Mouse (Mus musculus): ENCODE measurements around the gene Npl. TPM values are rescaled to one million over a fixed set of nuclear protein-coding genes. Genes with fewer than 3 reads are reported as not detected.
A peak's percentile ranks its signal among the peaks of the same experiment; 100 is the strongest.

The Npl gene
- polyA plus RNA-seq, 2 experiments = 3.1 to 8.4 TPM

GRCm38 (mm10) chr1:153480386-153481024, 69.3 kb downstream of the Npl start:
- peak in 2 of 3 experiments; percentile 53 to 58 for DNase-seq (ENCODE audit: low read depth in 3 of 3, low spot score in 3 of 3)
- Histone ChIP-seq H3K9me3 (ENCODE audit: control insufficient read depth, low read length) (no peaks in the 10 kb centered on the region), H3K27ac (no peak overlapping the region), H3K4me1 (replicated peaks; ENCODE audit: control insufficient read depth in 2 of 2, insufficient read depth in 2 of 2, low read length in 1 of 2) (peaks cover 9 to 11% of the 10 kb centered on the region in 2 experiments), H3K4me3 (ENCODE audit: insufficient read depth in 1 of 2, low read depth in 2 of 2, low read length in 2 of 2) (no peak overlapping the region), H3K27me3 (ENCODE audit: control insufficient read depth, insufficient read depth, low read length) (no peaks in the 10 kb centered on the region), H3K36me3 (replicated peaks; ENCODE audit: control insufficient read depth, insufficient read depth, low read depth) (peaks cover 80% of the 10 kb centered on the region), H3K4me2 (ENCODE audit: low read depth) (no peak overlapping the region), H3K9ac (replicated peaks) (no peak overlapping the region)
- peak; percentile 50; the same call in 1 of the 2 replicates for ATAC-seq (ENCODE audit: insufficient read depth)
- WGBS (ENCODE audit: insufficient replicate concordance) = 26% methylated on average over 1 of the region's 1 CpGs
- TF ChIP-seq CTCF (IDR thresholded peaks at IDR 0.05; ENCODE audit: low read depth) (peak; percentile 86), EP300 (IDR thresholded peaks at IDR 0.05; ENCODE audit: low read depth) (no peak)

GRCm38 (mm10) chr1:153479296-153479695, 70.5 kb downstream of the Npl start:
- no peak for TF ChIP-seq CTCF (IDR thresholded peaks at IDR 0.05; ENCODE audit: low read depth)
- no peak for TF ChIP-seq EP300 (IDR thresholded peaks at IDR 0.05; ENCODE audit: low read depth)
- H3K9ac ChIP-seq (replicated peaks) = no peak overlapping the region
- H3K27me3 ChIP-seq (ENCODE audit: control insufficient read depth, insufficient read depth, low read length) = no peaks in the 10 kb centered on the region
- H3K4me1 ChIP-seq (replicated peaks; ENCODE audit: control insufficient read depth in 2 of 2, insufficient read depth in 2 of 2, low read length in 1 of 2) = no peaks in the 10 kb centered on the region
- WGBS (ENCODE audit: insufficient replicate concordance) = 88% methylated on average over 1 of the region's 1 CpGs
- no peak for DNase-seq (ENCODE audit: low read depth in 3 of 3, low spot score in 3 of 3)
- H3K27ac ChIP-seq = no peak overlapping the region
- no peak overlapping the region for H3K4me2 ChIP-seq (ENCODE audit: low read depth)
- ATAC-seq (ENCODE audit: insufficient read depth) = no peak
- H3K9me3 ChIP-seq (ENCODE audit: control insufficient read depth, low read length) = no peaks in the 10 kb centered on the region
- no peak overlapping the region for H3K4me3 ChIP-seq (ENCODE audit: insufficient read depth in 1 of 2, low read depth in 2 of 2, low read length in 2 of 2)
- H3K36me3 ChIP-seq (replicated peaks; ENCODE audit: control insufficient read depth, insufficient read depth, low read depth) = peaks cover 88% of the 10 kb centered on the region

GRCm38 (mm10) chr1:153461796-153462195, 88.0 kb downstream of the Npl start:
- Histone ChIP-seq H3K27ac (no peak overlapping the region), H3K4me3 (ENCODE audit: insufficient read depth in 1 of 2, low read depth in 2 of 2, low read length in 2 of 2) (no peak overlapping the region), H3K9ac (replicated peaks) (no peak overlapping the region), H3K36me3 (replicated peaks; ENCODE audit: control insufficient read depth, insufficient read depth, low read depth) (peaks cover 88% of the 10 kb centered on the region), H3K27me3 (ENCODE audit: control insufficient read depth, insufficient read depth, low read length) (no peaks in the 10 kb centered on the region), H3K4me1 (replicated peaks; ENCODE audit: control insufficient read depth in 2 of 2, insufficient read depth in 2 of 2, low read length in 1 of 2) (no peaks in the 10 kb centered on the region), H3K9me3 (ENCODE audit: control insufficient read depth, low read length) (no peaks in the 10 kb centered on the region), H3K4me2 (ENCODE audit: low read depth) (no peak overlapping the region)
- no peak for TF ChIP-seq CTCF (IDR thresholded peaks at IDR 0.05; ENCODE audit: low read depth)
- TF ChIP-seq EP300 (IDR thresholded peaks at IDR 0.05; ENCODE audit: low read depth) = no peak
- no peak for ATAC-seq (ENCODE audit: insufficient read depth)
- 71% methylated on average over 1 of the region's 1 CpGs for WGBS (ENCODE audit: insufficient replicate concordance)
- DNase-seq (ENCODE audit: low read depth in 3 of 3, low spot score in 3 of 3) = no peak

GRCm38 (mm10) chr1:153456137-153456536, 93.7 kb downstream of the Npl start:
- no peaks in the 10 kb centered on the region for H3K9me3 ChIP-seq (ENCODE audit: control insufficient read depth, low read length)
- peaks cover 55% of the 10 kb centered on the region for H3K36me3 ChIP-seq (replicated peaks; ENCODE audit: control insufficient read depth, insufficient read depth, low read depth)
- TF ChIP-seq CTCF (IDR thresholded peaks at IDR 0.05; ENCODE audit: low read depth) (no peak), EP300 (IDR thresholded peaks at IDR 0.05; ENCODE audit: low read depth) (no peak)
- no peak overlapping the region for H3K4me2 ChIP-seq (ENCODE audit: low read depth)
- no peaks in the 10 kb centered on the region for H3K4me1 ChIP-seq (replicated peaks; ENCODE audit: control insufficient read depth in 2 of 2, insufficient read depth in 2 of 2, low read length in 1 of 2)
- 85% methylated on average over 5 of the region's 5 CpGs for WGBS (ENCODE audit: insufficient replicate concordance)
- H3K4me3 ChIP-seq (ENCODE audit: insufficient read depth in 1 of 2, low read depth in 2 of 2, low read length in 2 of 2) = no peak overlapping the region
- H3K9ac ChIP-seq (replicated peaks) = no peak overlapping the region
- ATAC-seq (ENCODE audit: insufficient read depth) (peak; percentile 11; the same call in 1 of the 2 replicates), DNase-seq (ENCODE audit: low read depth in 3 of 3, low spot score in 3 of 3) (no peak)
- H3K27me3 ChIP-seq (ENCODE audit: control insufficient read depth, insufficient read depth, low read length) = no peaks in the 10 kb centered on the region
- H3K27ac ChIP-seq = no peak overlapping the region

GRCm38 (mm10) chr1:153453146-153453642, 96.7 kb downstream of the Npl start:
- H3K4me2 ChIP-seq (ENCODE audit: low read depth) = no peak overlapping the region
- H3K27ac ChIP-seq = no peak overlapping the region
- ATAC-seq (ENCODE audit: insufficient read depth) (peak; percentile 17; the same call in 1 of the 2 replicates), DNase-seq (ENCODE audit: low read depth in 3 of 3, low spot score in 3 of 3) (no peak)
- no peaks in the 10 kb centered on the region for H3K4me1 ChIP-seq (replicated peaks; ENCODE audit: control insufficient read depth in 2 of 2, insufficient read depth in 2 of 2, low read length in 1 of 2)
- no peaks in the 10 kb centered on the region for H3K27me3 ChIP-seq (ENCODE audit: control insufficient read depth, insufficient read depth, low read length)
- H3K9me3 ChIP-seq (ENCODE audit: control insufficient read depth, low read length) = no peaks in the 10 kb centered on the region
- 86% methylated on average over 3 of the region's 3 CpGs for WGBS (ENCODE audit: insufficient replicate concordance)
- peaks cover 28% of the 10 kb centered on the region for H3K36me3 ChIP-seq (replicated peaks; ENCODE audit: control insufficient read depth, insufficient read depth, low read depth)
- TF ChIP-seq EP300 (IDR thresholded peaks at IDR 0.05; ENCODE audit: low read depth) (no peak), CTCF (IDR thresholded peaks at IDR 0.05; ENCODE audit: low read depth) (no peak)
- no peak overlapping the region for H3K9ac ChIP-seq (replicated peaks)
- H3K4me3 ChIP-seq (ENCODE audit: insufficient read depth in 1 of 2, low read depth in 2 of 2, low read length in 2 of 2) = no peak overlapping the region

Other genes with a start within 250 kb of the Npl start
- 10.0 and 10.8 TPM in 2 replicates for gene Lamc1, start 217.3 kb downstream of the Npl start, polyA plus RNA-seq (2012; rRNA removed)
- 7.5 and 8.0 TPM in 2 replicates for gene Lamc1, start 217.3 kb downstream of the Npl start, polyA plus RNA-seq (2014; fragmentation: Nextera tagmentation; extraction: Ambion mirVana)
- gene Shcbp1l, start 124.9 kb downstream of the Npl start, polyA plus RNA-seq (2012; rRNA removed) = 0.22 and 0.27 TPM in 2 replicates
- gene Shcbp1l, start 124.9 kb downstream of the Npl start, polyA plus RNA-seq (2014; fragmentation: Nextera tagmentation; extraction: Ambion mirVana) = 0.28 and 0.32 TPM in 2 replicates
- 33.9 and 52.5 TPM in 2 replicates for gene Dhx9, start 62.4 kb downstream of the Npl start, polyA plus RNA-seq (2012; rRNA removed)
- gene Dhx9, start 62.4 kb downstream of the Npl start, polyA plus RNA-seq (2014; fragmentation: Nextera tagmentation; extraction: Ambion mirVana) = 8.1 and 9.8 TPM in 2 replicates
- 0.01 and 0.02 TPM in 2 replicates for gene Rgs8, start 103.0 kb upstream of the Npl start, polyA plus RNA-seq (2012; rRNA removed)
- gene Rgs8, start 103.0 kb upstream of the Npl start, polyA plus RNA-seq (2014; fragmentation: Nextera tagmentation; extraction: Ambion mirVana) = not detected in 2 replicates
- 0.08 and 0.16 TPM in 2 replicates for gene Rgs16, start 190.3 kb upstream of the Npl start, polyA plus RNA-seq (2012; rRNA removed)
- 0.19 TPM in 1 of 2 replicates, not detected in the other for gene Rgs16, start 190.3 kb upstream of the Npl start, polyA plus RNA-seq (2014; fragmentation: Nextera tagmentation; extraction: Ambion mirVana)
- gene Rnasel, start 199.4 kb upstream of the Npl start, polyA plus RNA-seq (2012; rRNA removed) = 12.4 and 17.8 TPM in 2 replicates
- gene Rnasel, start 199.4 kb upstream of the Npl start, polyA plus RNA-seq (2014; fragmentation: Nextera tagmentation; extraction: Ambion mirVana) = 15.6 TPM in 2 replicates